In genomic region chr10:79717640-79718357, GRCm38 (mm10) we compare ENCODE assay signal across 8 mouse cellular contexts. TPM values are rescaled to one million over a fixed set of nuclear protein-coding genes. Genes with fewer than 3 reads are reported as not detected.
DNase-seq lines count a peak whose midpoint lies in the region; ATAC-seq lines count a peak whose summit lies in the region.

No protein-coding gene starts in this region.

- no peaks in the 10 kb centered on the region for H3K9me3 ChIP-seq in heart, embryonic 16.5 days (replicated peaks; ENCODE audit: control insufficient read depth, low read length)

- no peak overlapping the region for H3K27ac ChIP-seq in heart, embryonic 16.5 days (ENCODE audit: low read length)

- H3K27me3 ChIP-seq in heart, embryonic 16.5 days (ENCODE audit: control insufficient read depth, insufficient read depth, low read length) = peaks cover 44% of the 10 kb centered on the region
- no peaks in the 10 kb centered on the region for H3K27me3 ChIP-seq in splenic B cell, adult 2 months (ENCODE audit: control insufficient read depth, insufficient read depth, low read length, poor library complexity, severe bottlenecking)

- no peak overlapping the region for H3K9ac ChIP-seq in heart, embryonic 16.5 days (ENCODE audit: low read length)

- peaks cover 8% of the 10 kb centered on the region for H3K4me1 ChIP-seq in heart, embryonic 16.5 days (ENCODE audit: control insufficient read depth, insufficient read depth, low read length)

- peak overlapping the region; percentile 82 for H3K4me2 ChIP-seq in heart, embryonic 16.5 days (ENCODE audit: low read depth, low read length)

- no peak for ATAC-seq in heart, embryonic 16.5 days (replicated peaks; ENCODE audit: extremely low read depth, insufficient read depth, low FRiP score)
- peak; percentile 72 for ATAC-seq in megakaryocyte progenitor cell, adult 5-6 weeks (replicated peaks; ENCODE audit: poor library complexity)

- H3K36me3 ChIP-seq in heart, embryonic 16.5 days (ENCODE audit: control insufficient read depth, insufficient read depth) = no peaks in the 10 kb centered on the region
- H3K36me3 ChIP-seq in splenic B cell, adult 2 months (ENCODE audit: control insufficient read depth, insufficient read depth, low read length, poor library complexity, severe bottlenecking) = no peaks in the 10 kb centered on the region

- peak overlapping the region; percentile 62; the same call in 1 of the 2 replicates for H3K4me3 ChIP-seq in heart, embryonic 16.5 days (ENCODE audit: low read length)

- DNase-seq in 416B (ENCODE audit: low read depth) (peak; percentile 68), NIH3T3 (ENCODE audit: low read depth) (peak; percentile 89)
- peak; percentile 79 for DNase-seq in embryo, embryonic 11.5 days (ENCODE audit: low read depth, low spot score)
- peak; percentile 74 to 92 for DNase-seq in kidney, postnatal 36 days
- DNase-seq in splenic B cell, adult 2 months (ENCODE audit: low read depth, low spot score) = peak; percentile 68
- DNase-seq in right cerebral cortex, postnatal 36 days (ENCODE audit: low spot score in 2 of 2) = no peak

- WGBS in heart, embryonic 16.5 days = 4% methylated on average over 42 of the region's 43 CpGs

RNA-seq across cellular contexts. Expression of gene Hcn2, which starts 1.4 kb away (rescaled TPM):
- not detected in 2 replicates for polyA plus RNA-seq in heart, embryonic 16.5 days (2015; fragmentation: Nextera tagmentation; extraction: Ambion mirVana)
- total RNA-seq in megakaryocyte progenitor cell, adult 5-6 weeks (2015) = not detected in 2 replicates
- not detected in 2 replicates for total RNA-seq in megakaryocyte progenitor cell, adult 5-6 weeks (2017)

RNA-seq across cellular contexts. Expression of gene Bsg, which starts 13.5 kb away (rescaled TPM):
- 1,046 and 1,072 TPM in 2 replicates for polyA plus RNA-seq in heart, embryonic 16.5 days (2015; fragmentation: Nextera tagmentation; extraction: Ambion mirVana)
- 441 and 471 TPM in 2 replicates for total RNA-seq in megakaryocyte progenitor cell, adult 5-6 weeks (2015)
- total RNA-seq in megakaryocyte progenitor cell, adult 5-6 weeks (2017) = 272 TPM in 2 replicates

RNA-seq across cellular contexts. Expression of gene Polrmt, which starts 28.6 kb away (rescaled TPM):
- polyA plus RNA-seq in heart, embryonic 16.5 days (2015; fragmentation: Nextera tagmentation; extraction: Ambion mirVana) = 36.1 and 36.3 TPM in 2 replicates
- total RNA-seq in megakaryocyte progenitor cell, adult 5-6 weeks (2015) = 36.9 and 46.9 TPM in 2 replicates
- total RNA-seq in megakaryocyte progenitor cell, adult 5-6 weeks (2017) = 10.8 and 14.6 TPM in 2 replicates

RNA-seq across cellular contexts. Expression of gene Gzmm, which starts 29.0 kb away (rescaled TPM):
- 1.1 and 1.3 TPM in 2 replicates for polyA plus RNA-seq in heart, embryonic 16.5 days (2015; fragmentation: Nextera tagmentation; extraction: Ambion mirVana)
- total RNA-seq in megakaryocyte progenitor cell, adult 5-6 weeks (2015) = 0.29 and 0.49 TPM in 2 replicates
- 1.1 and 2.8 TPM in 2 replicates for total RNA-seq in megakaryocyte progenitor cell, adult 5-6 weeks (2017)

RNA-seq across cellular contexts. Expression of gene Cdc34, which starts 35.8 kb away (rescaled TPM):
- polyA plus RNA-seq in heart, embryonic 16.5 days (2015; fragmentation: Nextera tagmentation; extraction: Ambion mirVana) = 98.0 and 101 TPM in 2 replicates
- 69.2 and 79.0 TPM in 2 replicates for total RNA-seq in megakaryocyte progenitor cell, adult 5-6 weeks (2015)
- 154 and 169 TPM in 2 replicates for total RNA-seq in megakaryocyte progenitor cell, adult 5-6 weeks (2017)

Comparison
In these comparisons a context has a peak if more than half of its experiments do, and no peak if none do; other contexts are left out.
1. DNase-seq: peak in 416B (single experiment), NIH3T3 (single experiment), embryo, embryonic 11.5 days (single experiment), kidney, postnatal 36 days (2 of 2) and splenic B cell, adult 2 months (single experiment); none in right cerebral cortex, postnatal 36 days (0 of 2).